Mouse (Mus musculus): ENCODE measurements around the gene Gimap9. TPM values are rescaled to one million over a fixed set of nuclear protein-coding genes. Genes with fewer than 3 reads are reported as not detected.
"Not testable (repeated sequence)": the region's sequence is repeated elsewhere in the genome, so short reads cannot be mapped to it uniquely, and the experiment has no call there.

The Gimap9 gene
- polyA plus RNA-seq, 1 experiment from 2014 or later, result 2.6 TPM

- no peaks in the 10 kb centered on the region for H3K36me3 ChIP-seq (replicated peaks)
- H3K27ac ChIP-seq, result no peak overlapping the region
- 56% methylated on average over 2 of the region's 2 CpGs for WGBS
- no peak overlapping the region for H3K4me2 ChIP-seq
- H3K27me3 ChIP-seq, result no peaks in the 10 kb centered on the region
- no peaks in the 10 kb centered on the region for H3K4me1 ChIP-seq
- no peak overlapping the region for H3K4me3 ChIP-seq (replicated peaks)
- H3K9me3 ChIP-seq, result no peaks in the 10 kb centered on the region
- H3K9ac ChIP-seq, result no peak overlapping the region
- no peak for ATAC-seq (ENCODE audit: low FRiP score)
These were observed 6.4 kb upstream of the Gimap9 start for GRCm38 (mm10) chr6:48669446-48669969.

GRCm38 (mm10) chr6:48674291-48675058 is 1.5 kb upstream of the Gimap9 start:
- 92% methylated on average over 9 of the region's 9 CpGs for WGBS

GRCm38 (mm10) chr6:48675400-48675930 is 464 bp upstream of the Gimap9 start:
- H3K4me2 ChIP-seq, result peak overlapping the region; percentile 25
- 47% methylated on average over 10 of the region's 10 CpGs for WGBS
- peaks cover 8% of the 10 kb centered on the region for H3K4me1 ChIP-seq
- no peaks in the 10 kb centered on the region for H3K36me3 ChIP-seq (replicated peaks)
- H3K9ac ChIP-seq, result no peak overlapping the region
- H3K4me3 ChIP-seq (replicated peaks), result no peak overlapping the region
- no peaks in the 10 kb centered on the region for H3K27me3 ChIP-seq
- no peak overlapping the region for H3K27ac ChIP-seq
- no peaks in the 10 kb centered on the region for H3K9me3 ChIP-seq
- ATAC-seq (ENCODE audit: low FRiP score), result no peak

More at GRCm38 (mm10) chr6:48674291-48675058, 1.5 kb upstream of the Gimap9 start:
- no peak overlapping the region for H3K27ac ChIP-seq
- H3K4me2 ChIP-seq, result no peak overlapping the region
- H3K36me3 ChIP-seq (replicated peaks), result no peaks in the 10 kb centered on the region
- no peaks in the 10 kb centered on the region for H3K27me3 ChIP-seq
- H3K4me3 ChIP-seq (replicated peaks), result no peak overlapping the region
- no peak for ATAC-seq (ENCODE audit: low FRiP score)
- no peak overlapping the region for H3K9ac ChIP-seq
- H3K9me3 ChIP-seq, result no peaks in the 10 kb centered on the region
- peaks cover 8% of the 10 kb centered on the region for H3K4me1 ChIP-seq

GRCm38 (mm10) chr6:48676860-48677415 is 1.0 kb downstream of the Gimap9 start:
- no peak for ATAC-seq (ENCODE audit: low FRiP score)
- Histone ChIP-seq H3K27ac (no peak overlapping the region), H3K9ac (no peak overlapping the region), H3K9me3 (no peaks in the 10 kb centered on the region), H3K4me1 (peaks cover 8% of the 10 kb centered on the region), H3K27me3 (no peaks in the 10 kb centered on the region), H3K4me2 (no peak overlapping the region), H3K36me3 (replicated peaks) (no peaks in the 10 kb centered on the region), H3K4me3 (replicated peaks) (no peak overlapping the region)
- 85% methylated on average over 5 of the region's 5 CpGs for WGBS

- ATAC-seq (ENCODE audit: low FRiP score), result no peak
- Histone ChIP-seq H3K4me1 (peaks cover 8% of the 10 kb centered on the region), H3K27me3 (no peaks in the 10 kb centered on the region), H3K4me3 (replicated peaks) (no peak overlapping the region), H3K36me3 (replicated peaks) (no peaks in the 10 kb centered on the region), H3K9me3 (no peaks in the 10 kb centered on the region), H3K4me2 (no peak overlapping the region), H3K27ac (no peak overlapping the region), H3K9ac (no peak overlapping the region)
- WGBS, result 92% methylated on average over 17 of the region's 17 CpGs
These were observed 1.8 kb downstream of the Gimap9 start for GRCm38 (mm10) chr6:48677492-48678345.

GRCm38 (mm10) chr6:48678391-48678790 is 2.5 kb downstream of the Gimap9 start:
- H3K9ac ChIP-seq, result no peak overlapping the region
- H3K36me3 ChIP-seq (replicated peaks), result no peaks in the 10 kb centered on the region
- H3K27me3 ChIP-seq, result no peaks in the 10 kb centered on the region
- H3K9me3 ChIP-seq, result no peaks in the 10 kb centered on the region
- H3K27ac ChIP-seq, result no peak overlapping the region
- no peak overlapping the region for H3K4me2 ChIP-seq
- peaks cover 8% of the 10 kb centered on the region for H3K4me1 ChIP-seq
- no peak overlapping the region for H3K4me3 ChIP-seq (replicated peaks)
- no peak for ATAC-seq (ENCODE audit: low FRiP score)
- WGBS, result 84% methylated on average over 4 of the region's 4 CpGs

GRCm38 (mm10) chr6:48679701-48680100 is 3.8 kb downstream of the Gimap9 start:
- Histone ChIP-seq H3K4me3 (replicated peaks) (no peak overlapping the region), H3K9ac (no peak overlapping the region), H3K27me3 (no peaks in the 10 kb centered on the region), H3K4me1 (peaks cover 8% of the 10 kb centered on the region), H3K4me2 (no peak overlapping the region), H3K36me3 (replicated peaks) (no peaks in the 10 kb centered on the region), H3K27ac (no peak overlapping the region), H3K9me3 (no peaks in the 10 kb centered on the region)
- ATAC-seq (ENCODE audit: low FRiP score), result no peak
- 85% methylated on average over 6 of the region's 6 CpGs for WGBS

GRCm38 (mm10) chr6:48680421-48680820 is 4.5 kb downstream of the Gimap9 start:
- Histone ChIP-seq H3K4me3 (replicated peaks) (no peak overlapping the region), H3K9me3 (no peaks in the 10 kb centered on the region), H3K27ac (no peak overlapping the region), H3K4me1 (peaks cover 8% of the 10 kb centered on the region), H3K4me2 (no peak overlapping the region), H3K9ac (no peak overlapping the region), H3K36me3 (replicated peaks) (no peaks in the 10 kb centered on the region), H3K27me3 (no peaks in the 10 kb centered on the region)
- no peak for ATAC-seq (ENCODE audit: low FRiP score)
- 80% methylated on average over 5 of the region's 5 CpGs for WGBS

GRCm38 (mm10) chr6:48681472-48682090 is 5.7 kb downstream of the Gimap9 start:
- Histone ChIP-seq H3K4me3 (replicated peaks) (no peak overlapping the region), H3K27ac (no peak overlapping the region), H3K27me3 (no peaks in the 10 kb centered on the region), H3K4me2 (no peak overlapping the region), H3K36me3 (replicated peaks) (no peaks in the 10 kb centered on the region), H3K9me3 (no peaks in the 10 kb centered on the region), H3K9ac (no peak overlapping the region), H3K4me1 (no peaks in the 10 kb centered on the region)
- no peak for ATAC-seq (ENCODE audit: low FRiP score)
- WGBS, result 82% methylated on average over 3 of the region's 3 CpGs

GRCm38 (mm10) chr6:48682271-48682670 is 6.3 kb downstream of the Gimap9 start:
- no peaks in the 10 kb centered on the region for H3K9me3 ChIP-seq
- H3K27ac ChIP-seq, result no peak overlapping the region
- H3K4me1 ChIP-seq, result no peaks in the 10 kb centered on the region
- H3K4me3 ChIP-seq (replicated peaks), result no peak overlapping the region
- no peaks in the 10 kb centered on the region for H3K36me3 ChIP-seq (replicated peaks)
- H3K4me2 ChIP-seq, result no peak overlapping the region
- H3K27me3 ChIP-seq, result no peaks in the 10 kb centered on the region
- ATAC-seq (ENCODE audit: low FRiP score), result no peak
- no peak overlapping the region for H3K9ac ChIP-seq
- WGBS, result 87% methylated on average over 4 of the region's 4 CpGs

GRCm38 (mm10) chr6:48683263-48683821 is 7.4 kb downstream of the Gimap9 start:
- not testable (repeated sequence) for H3K9ac ChIP-seq; H3K36me3 ChIP-seq (replicated peaks); ATAC-seq (ENCODE audit: low FRiP score); H3K27me3 ChIP-seq; H3K27ac ChIP-seq; H3K9me3 ChIP-seq; H3K4me3 ChIP-seq (replicated peaks); H3K4me2 ChIP-seq; H3K4me1 ChIP-seq
- WGBS, result 96% methylated on average over 4 of the region's 4 CpGs

All from forebrain, embryonic 12.5 days (tissue).